Mouse (Mus musculus) lung, adult 2 months (tissue): ENCODE results near the gene Ssu72. TPM values are rescaled to one million over a fixed set of nuclear protein-coding genes. Genes with fewer than 3 reads are reported as not detected.

ENCODE experiments used
- DNase-seq: peaks from one replicate; pipeline ENCODE4 v3.0.0; 2022
- H3K4me1 ChIP-seq: fragments of 200-500 bp; 2 replicates; pipeline ENCODE4 v1.6.1; 2011; ENCODE audit warnings: low read length; ENCODE audit not compliant: control insufficient read depth, insufficient read depth
- H3K4me3 ChIP-seq: fragments of 200-500 bp; replicated peaks from 2 replicates; pipeline ENCODE3; 2011; ENCODE audit warnings: low read depth, mild to moderate bottlenecking, control low read depth, low read length; ENCODE audit errors: extremely low read depth
- CTCF ChIP-seq: fragments of 200-500 bp; IDR thresholded peaks from 2 replicates; pipeline ENCODE4 v1.5.1; 2011; ENCODE audit warnings: mild to moderate bottlenecking, low read length, control low read depth; ENCODE audit not compliant: insufficient read depth
- POLR2A ChIP-seq: fragments of 200-500 bp; IDR thresholded peaks from 2 replicates; pipeline ENCODE4 v1.6.1; 2011; ENCODE audit warnings: low read depth, mild to moderate bottlenecking, control low read depth, low read length, borderline replicate concordance; ENCODE audit errors: extremely low read depth
- WGBS: fragments of 180-500 bp; shearing (Covaris S2); methylation state at CpG from one replicate; pipeline ENCODE4 v1.1.7; 2018; 5-methylcytosine and 5-hydroxymethylcytosine counted together
- polyA plus RNA-seq: library from polyadenylated mRNA; depleted of rRNA; stranded (reverse); fragments of >200 nt; gene quantifications from 2 replicates; pipeline ENCODE4 v1.2.3, GENCODE M21; 2012; rRNA removed

Ssu72 gene
- polyA plus RNA-seq, 1 experiment: 103 TPM

GRCm38 (mm10) chr4:155776704-155777335 lies 72.2 kb downstream of the Ssu72 start:
- no peak for TF ChIP-seq POLR2A
- no peak for TF ChIP-seq CTCF
- 54% methylated on average over 2 of the region's 2 CpGs for WGBS
- H3K4me3 ChIP-seq: no peak overlapping the region
- peaks cover 9% of the 10 kb centered on the region for H3K4me1 ChIP-seq
- no peak for DNase-seq

- WGBS: 63% methylated on average over 2 of the region's 2 CpGs
- Histone ChIP-seq H3K4me3 (no peak overlapping the region), H3K4me1 (peaks cover 9% of the 10 kb centered on the region)
- no peak for TF ChIP-seq CTCF
- TF ChIP-seq POLR2A: no peak
- DNase-seq: no peak
Observed at GRCm38 (mm10) chr4:155777816-155778215, 73.2 kb downstream of the Ssu72 start.

DNA sequence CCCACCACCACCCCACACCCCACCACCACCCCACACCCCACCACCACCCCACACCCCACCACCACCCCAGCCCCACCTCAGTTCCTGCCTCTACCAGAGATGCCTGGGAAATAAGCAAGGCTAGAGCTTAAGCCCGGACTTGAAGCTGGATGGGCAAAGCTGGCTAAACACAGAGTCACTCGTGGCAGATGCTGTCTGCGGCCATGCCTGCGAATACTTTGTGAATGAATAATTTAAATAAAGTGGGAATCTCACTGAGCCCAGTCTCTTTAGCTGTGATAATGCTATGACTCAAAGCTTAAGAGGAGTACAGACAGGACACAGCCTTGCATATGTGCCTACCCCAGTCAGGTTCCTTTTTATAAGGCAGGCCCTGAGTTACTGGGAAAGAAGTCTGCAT lies 74.9 kb downstream of the Ssu72 start:
- TF ChIP-seq CTCF (no peak), POLR2A (no peak)
- no peak overlapping the region for H3K4me3 ChIP-seq
- WGBS: 80% methylated on average over 4 of the region's 4 CpGs
- H3K4me1 ChIP-seq: peaks cover 9% of the 10 kb centered on the region
- DNase-seq: no peak

DNA sequence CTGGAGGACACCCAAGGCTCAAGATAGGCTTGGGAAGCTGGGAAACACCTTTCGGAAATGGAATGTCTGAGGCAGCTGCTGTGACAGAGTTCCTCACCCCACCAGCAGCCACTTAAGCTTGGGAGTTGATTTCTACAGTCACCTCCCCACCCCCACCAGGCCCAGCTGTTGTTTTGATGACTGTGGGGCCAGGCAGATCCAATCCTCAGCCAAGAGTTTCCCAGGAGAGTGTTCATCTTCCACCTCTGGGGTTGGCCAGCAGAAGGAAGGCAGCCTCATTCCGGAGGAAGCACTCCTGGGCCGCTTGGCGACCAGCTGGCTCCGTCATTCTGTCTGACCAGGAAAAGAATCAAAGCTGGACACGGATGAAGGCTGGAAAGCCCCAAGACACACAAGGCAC lies 76.3 kb downstream of the Ssu72 start:
- no peak for DNase-seq
- TF ChIP-seq CTCF (no peak), POLR2A (no peak)
- Histone ChIP-seq H3K4me3 (no peak overlapping the region), H3K4me1 (peaks cover 1% of the 10 kb centered on the region; the same call in 1 of the 2 replicates)
- 22% methylated on average over 6 of the region's 6 CpGs for WGBS

Other genes with a start within 250 kb of the Ssu72 start
- 3.5 and 5.2 TPM in 2 replicates for gene Tmem52, start 235.7 kb upstream of the Ssu72 start, polyA plus RNA-seq
- 683 and 872 TPM in 2 replicates for gene Gnb1, start 213.4 kb upstream of the Ssu72 start, polyA plus RNA-seq
- gene Nadk, start 142.4 kb upstream of the Ssu72 start, polyA plus RNA-seq: 110 and 119 TPM in 2 replicates
- 5.2 and 6.6 TPM in 2 replicates for gene Slc35e2, start 103.4 kb upstream of the Ssu72 start, polyA plus RNA-seq
- gene Cdk11b, start 79.9 kb upstream of the Ssu72 start, polyA plus RNA-seq: 21.3 and 29.1 TPM in 2 replicates
- not detected in 2 replicates for gene Gm10563, start 59.4 kb upstream of the Ssu72 start, polyA plus RNA-seq
- 30.8 and 42.7 TPM in 2 replicates for gene Mmp23, start 51.4 kb upstream of the Ssu72 start, polyA plus RNA-seq
- gene Mib2, start 35.6 kb upstream of the Ssu72 start, polyA plus RNA-seq: 90.1 and 92.0 TPM in 2 replicates
- gene Fndc10, start 10.5 kb upstream of the Ssu72 start, polyA plus RNA-seq: 10.6 and 11.8 TPM in 2 replicates
- gene Tmem240, start 30.0 kb downstream of the Ssu72 start, polyA plus RNA-seq: 1.6 and 1.8 TPM in 2 replicates
- gene Atad3a, start 56.3 kb downstream of the Ssu72 start, polyA plus RNA-seq: 44.5 and 48.4 TPM in 2 replicates
- 9.2 and 11.8 TPM in 2 replicates for gene Vwa1, start 69.9 kb downstream of the Ssu72 start, polyA plus RNA-seq
- gene Tmem88b, start 81.1 kb downstream of the Ssu72 start, polyA plus RNA-seq: 0.38 and 0.52 TPM in 2 replicates
- gene Ankrd65, start 85.6 kb downstream of the Ssu72 start, polyA plus RNA-seq: 15.7 and 17.3 TPM in 2 replicates
- gene Mrpl20, start 98.1 kb downstream of the Ssu72 start, polyA plus RNA-seq: 36.9 and 40.0 TPM in 2 replicates
- 59.8 and 62.5 TPM in 2 replicates for gene Ccnl2, start 107.7 kb downstream of the Ssu72 start, polyA plus RNA-seq
- gene Aurkaip1, start 126.5 kb downstream of the Ssu72 start, polyA plus RNA-seq: 120 and 151 TPM in 2 replicates
- 994 and 1,263 TPM in 2 replicates for gene Mxra8, start 134.9 kb downstream of the Ssu72 start, polyA plus RNA-seq
- gene Dvl1, start 142.6 kb downstream of the Ssu72 start, polyA plus RNA-seq: 128 and 159 TPM in 2 replicates
- 1.6 TPM in 2 replicates for gene Tas1r3, start 158.6 kb downstream of the Ssu72 start, polyA plus RNA-seq
- 30.3 and 33.3 TPM in 2 replicates for gene Cptp, start 164.6 kb downstream of the Ssu72 start, polyA plus RNA-seq
- gene Ints11, start 164.7 kb downstream of the Ssu72 start, polyA plus RNA-seq: 26.7 and 27.3 TPM in 2 replicates
- 82.2 and 88.0 TPM in 2 replicates for gene Pusl1, start 187.0 kb downstream of the Ssu72 start, polyA plus RNA-seq
- 48.3 and 50.7 TPM in 2 replicates for gene Acap3, start 187.0 kb downstream of the Ssu72 start, polyA plus RNA-seq
- gene Ube2j2, start 239.0 kb downstream of the Ssu72 start, polyA plus RNA-seq: 62.0 and 65.4 TPM in 2 replicates